Mouse (Mus musculus): ENCODE data around the gene Senp3.
A peak's percentile ranks its signal among the peaks of the same experiment; 100 is the strongest.
"Not testable (repeated sequence)": the region's sequence is repeated elsewhere in the genome, so short reads cannot be mapped to it uniquely, and the experiment has no call there.

Senp3 gene

GRCm38 (mm10) chr11:69645860-69646259, 36.0 kb downstream of the Senp3 start:
- DNase-seq = no peak

- DNase-seq = no peak
Measured at GRCm38 (mm10) chr11:69635471-69635870, 46.4 kb downstream of the Senp3 start.

GRCm38 (mm10) chr11:69633128-69633866, 48.6 kb downstream of the Senp3 start:
- peak; percentile 70 for DNase-seq

GRCm38 (mm10) chr11:69632284-69633089, 49.4 kb downstream of the Senp3 start, which contains the start of gene Fxr2:
TSS of gene Fxr2 (plus strand) at chr11:69632990.
- peak; percentile 100 for DNase-seq

GRCm38 (mm10) chr11:69629802-69630201, 52.1 kb downstream of the Senp3 start:
- DNase-seq = no peak

GRCm38 (mm10) chr11:69628286-69628685, 53.6 kb downstream of the Senp3 start:
- peak; percentile 78 for DNase-seq

GRCm38 (mm10) chr11:69624339-69624738, 57.5 kb downstream of the Senp3 start:
- DNase-seq = not testable (repeated sequence)
